Mouse (Mus musculus) CH12.LX (cell line): ENCODE measurements around the gene Ccser1.

Source experiments
- HCFC1 ChIP-seq: IDR thresholded peaks from 2 replicates; pipeline ENCODE4 v1.6.1; 2012; ENCODE audit warnings: low read depth, mild to moderate bottlenecking, inconsistent platforms, low read length, improper control_type of control experiment
- MAZ ChIP-seq: IDR thresholded peaks from 2 replicates; pipeline ENCODE4 v1.6.1; 2012; ENCODE audit warnings: low read depth, mild to moderate bottlenecking, inconsistent platforms, low read length, improper control_type of control experiment, moderate library complexity
- MEF2A ChIP-seq: IDR thresholded peaks from 2 replicates; pipeline ENCODE4 v1.6.1; 2014; ENCODE audit warnings: low read depth, mild to moderate bottlenecking, inconsistent platforms, low read length, improper control_type of control experiment, borderline replicate concordance
- MXI1 ChIP-seq: IDR thresholded peaks from 2 replicates; pipeline ENCODE4 v1.6.1; 2011; ENCODE audit warnings: mild to moderate bottlenecking, low read depth, low read length, improper control_type of control experiment
- ZNF384 ChIP-seq: IDR thresholded peaks from 2 replicates; pipeline ENCODE4 v1.6.1; 2012; ENCODE audit warnings: low read depth, low read length, improper control_type of control experiment, inconsistent platforms

- TF ChIP-seq MXI1 (no peak), MEF2A (no peak), ZNF384 (no peak), MAZ (no peak), HCFC1 (no peak)
These were observed at the start of gene Ccser1 for GRCm38 (mm10) chr6:61179949-61180755.
